Mouse (Mus musculus) adrenal gland, adult 2 months (tissue): ENCODE data around the gene Jmjd1c. TPM values are rescaled to one million over a fixed set of nuclear protein-coding genes. Genes with fewer than 3 reads are reported as not detected.

ENCODE experiments used
- DNase-seq: peaks from one replicate; pipeline ENCODE4 v3.0.0; 2021
- polyA plus RNA-seq: library from polyadenylated mRNA; depleted of rRNA; stranded (reverse); fragments of >200 nt; gene quantifications from 2 replicates; pipeline ENCODE4 v1.2.3, GENCODE M21; 2012
- total RNA-seq, 2 experiments: library from RNA; stranded (reverse); gene quantifications; 2 replicates each; pipeline ENCODE4 v1.2.3; 2021

The Jmjd1c gene
- total and polyA plus RNA-seq, 3 experiments, result 15.9 to 53.7 (median 45.0) TPM

- DNase-seq, result peak; percentile 50
Observed at GRCm38 (mm10) chr10:67226109-67226508, 130.2 kb downstream of the Jmjd1c start.

GRCm38 (mm10) chr10:67226543-67226942 lies 130.6 kb downstream of the Jmjd1c start:
- no peak for DNase-seq

GRCm38 (mm10) chr10:67230439-67230838 lies 134.5 kb downstream of the Jmjd1c start:
- no peak for DNase-seq

GRCm38 (mm10) chr10:67247145-67247544 lies 151.2 kb downstream of the Jmjd1c start:
- DNase-seq, result peak; percentile 19

GRCm38 (mm10) chr10:67249486-67249885 lies 153.6 kb downstream of the Jmjd1c start:
- DNase-seq, result peak; percentile 71

GRCm38 (mm10) chr10:67250846-67251245 lies 154.9 kb downstream of the Jmjd1c start:
- DNase-seq, result no peak

- peak; percentile 18 for DNase-seq
Observed at GRCm38 (mm10) chr10:67252353-67252752, 156.4 kb downstream of the Jmjd1c start.

- DNase-seq, result no peak
Observed at GRCm38 (mm10) chr10:67253115-67253514, 157.2 kb downstream of the Jmjd1c start.

GRCm38 (mm10) chr10:67264852-67265251 lies 168.9 kb downstream of the Jmjd1c start:
- no peak for DNase-seq

GRCm38 (mm10) chr10:67275916-67276315 lies 180.0 kb downstream of the Jmjd1c start:
- no peak for DNase-seq

GRCm38 (mm10) chr10:67281852-67282251 lies 185.9 kb downstream of the Jmjd1c start:
- peak; percentile 20 for DNase-seq

- DNase-seq, result no peak
Observed at GRCm38 (mm10) chr10:67282531-67282930, 186.6 kb downstream of the Jmjd1c start.

- peak; percentile 33 for DNase-seq
Observed at GRCm38 (mm10) chr10:67283516-67283915, 187.6 kb downstream of the Jmjd1c start.

- peak; percentile 78 for DNase-seq
Observed at GRCm38 (mm10) chr10:67284311-67284710, 188.4 kb downstream of the Jmjd1c start.

GRCm38 (mm10) chr10:67284761-67285175 lies 188.8 kb downstream of the Jmjd1c start:
- no peak for DNase-seq

GRCm38 (mm10) chr10:67285176-67285814 lies 189.4 kb downstream of the Jmjd1c start, which contains the start of gene Nrbf2:
Gene Nrbf2, minus strand, starts transcription at chr10:67285305.
- DNase-seq, result peak; percentile 91

GRCm38 (mm10) chr10:67287877-67288276 lies 192.0 kb downstream of the Jmjd1c start:
- DNase-seq, result peak; percentile 78

- DNase-seq, result no peak
Observed at GRCm38 (mm10) chr10:67290622-67291021, 194.7 kb downstream of the Jmjd1c start.

- DNase-seq, result peak; percentile 54
Observed at GRCm38 (mm10) chr10:67291087-67291486, 195.2 kb downstream of the Jmjd1c start.

- no peak for DNase-seq
Observed at GRCm38 (mm10) chr10:67295331-67295730, 199.4 kb downstream of the Jmjd1c start.

GRCm38 (mm10) chr10:67295938-67296466 lies 200.1 kb downstream of the Jmjd1c start:
- no peak for DNase-seq

- no peak for DNase-seq
Observed at GRCm38 (mm10) chr10:67296482-67297152, 200.7 kb downstream of the Jmjd1c start.

GRCm38 (mm10) chr10:67297175-67297855 lies 201.4 kb downstream of the Jmjd1c start:
- DNase-seq, result no peak
